Mouse (Mus musculus) hindbrain, embryonic 13.5 days (tissue): Measurements from ENCODE around the gene Crhr1. TPM values are rescaled to one million over a fixed set of nuclear protein-coding genes. Genes with fewer than 3 reads are reported as not detected.
A peak's percentile ranks its signal among the peaks of the same experiment; 100 is the strongest.

Source experiments
- ATAC-seq: fragments of 200-750 bp; cut with Nextera tagmentation; 2 replicates; pipeline ENCODE4 v1.8.0; 2017; ENCODE audit warnings: moderate TSS enrichment; ENCODE audit not compliant: low FRiP score
- H3K27ac ChIP-seq: fragments of 300-500 bp; sonication (generic); 2 replicates; pipeline ENCODE4 v1.5.1; 2015; ENCODE audit warnings: inconsistent platforms, mild to moderate bottlenecking, moderate library complexity
- H3K27me3 ChIP-seq: fragments of 300-500 bp; sonication (generic); 2 replicates; pipeline ENCODE4 v1.6.1; 2015; ENCODE audit warnings: mild to moderate bottlenecking, inconsistent platforms
- H3K36me3 ChIP-seq: fragments of 300-500 bp; sonication (generic); 2 replicates; pipeline ENCODE4 v1.6.1; 2015; ENCODE audit warnings: mild to moderate bottlenecking, inconsistent platforms
- H3K4me1 ChIP-seq: fragments of 300-500 bp; sonication (generic); replicated peaks from 2 replicates; pipeline ENCODE4 v1.6.1; 2015; ENCODE audit warnings: inconsistent platforms
- H3K4me2 ChIP-seq: fragments of 300-500 bp; sonication (generic); 2 replicates; pipeline ENCODE4 v1.6.1; 2015; ENCODE audit warnings: inconsistent platforms, mild to moderate bottlenecking, moderate library complexity
- H3K4me3 ChIP-seq: fragments of 300-500 bp; sonication (generic); 2 replicates; pipeline ENCODE4 v1.5.1; 2015; ENCODE audit warnings: mild to moderate bottlenecking, inconsistent platforms
- H3K9ac ChIP-seq: fragments of 300-500 bp; sonication (generic); 2 replicates; pipeline ENCODE4 v1.6.1; 2015; ENCODE audit warnings: mild to moderate bottlenecking, inconsistent platforms
- H3K9me3 ChIP-seq: fragments of 300-500 bp; sonication (generic); 2 replicates; pipeline ENCODE4 v1.6.1; 2016; ENCODE audit warnings: inconsistent platforms
- WGBS: fragments of 180-500 bp; shearing (Covaris S2); methylation state at CpG from one replicate; pipeline ENCODE4 v1.1.7; 2015; 5-methylcytosine and 5-hydroxymethylcytosine counted together
- polyA plus RNA-seq: library from polyadenylated mRNA; unstranded; fragments of >200 nt; fragmentation: Nextera tagmentation; extraction: Ambion mirVana; gene quantifications from 2 replicates; pipeline ENCODE4 v1.2.1, GENCODE M21; 2015

The Crhr1 gene
- polyA plus RNA-seq, 1 experiment from 2014 or later, result 5.3 TPM

DNA sequence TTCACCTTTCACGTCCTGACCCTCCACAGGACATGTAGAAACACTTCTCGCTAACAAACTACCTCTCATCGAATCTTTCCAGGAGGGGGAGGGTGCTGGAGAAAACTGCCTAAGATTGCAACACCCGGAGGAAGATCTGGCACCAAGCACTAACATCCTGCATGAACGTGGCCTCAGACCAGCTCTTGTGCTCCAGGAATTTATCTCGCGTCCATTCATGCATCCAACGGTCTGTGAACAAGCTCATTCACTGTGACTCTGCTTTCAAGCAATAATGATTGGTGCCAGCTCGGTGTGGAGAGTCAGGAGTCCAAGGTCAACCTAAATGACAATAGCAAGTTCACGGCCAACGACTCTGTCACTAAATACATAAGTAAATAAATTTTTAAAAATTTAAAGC is 20.8 kb upstream of the Crhr1 start:
- H3K4me1 ChIP-seq, result peaks cover 16% of the 10 kb centered on the region
- no peak overlapping the region for H3K4me2 ChIP-seq
- H3K27ac ChIP-seq, result no peak overlapping the region
- peaks cover 16% of the 10 kb centered on the region; the same call in 1 of the 2 replicates for H3K27me3 ChIP-seq
- no peaks in the 10 kb centered on the region for H3K36me3 ChIP-seq
- no peak overlapping the region for H3K9ac ChIP-seq
- ATAC-seq, result no peak
- H3K4me3 ChIP-seq, result no peak overlapping the region
- 69% methylated on average over 11 of the region's 11 CpGs for WGBS
- H3K9me3 ChIP-seq, result no peaks in the 10 kb centered on the region

- WGBS, result 63% methylated on average over 6 of the region's 6 CpGs
- no peak for ATAC-seq
- Histone ChIP-seq H3K4me1 (peaks cover 5% of the 10 kb centered on the region), H3K36me3 (no peaks in the 10 kb centered on the region), H3K9me3 (no peaks in the 10 kb centered on the region), H3K4me2 (no peak overlapping the region), H3K4me3 (no peak overlapping the region), H3K27ac (no peak overlapping the region), H3K27me3 (peaks cover 13% of the 10 kb centered on the region; the same call in 1 of the 2 replicates), H3K9ac (no peak overlapping the region)
Measured at GRCm38 (mm10) chr11:104113699-104114098, 19.0 kb upstream of the Crhr1 start.

GRCm38 (mm10) chr11:104114690-104115089 is 18.0 kb upstream of the Crhr1 start:
- Histone ChIP-seq H3K9me3 (no peaks in the 10 kb centered on the region), H3K27ac (no peak overlapping the region), H3K4me2 (no peak overlapping the region), H3K36me3 (no peaks in the 10 kb centered on the region), H3K4me3 (no peak overlapping the region), H3K27me3 (peaks cover 10% of the 10 kb centered on the region; the same call in 1 of the 2 replicates), H3K9ac (no peak overlapping the region), H3K4me1 (peaks cover 5% of the 10 kb centered on the region)
- 9% methylated on average over 7 of the region's 7 CpGs for WGBS
- peak; percentile 65 for ATAC-seq

- WGBS, result 63% methylated on average over 4 of the region's 4 CpGs
- H3K4me2 ChIP-seq, result no peak overlapping the region
- H3K36me3 ChIP-seq, result no peaks in the 10 kb centered on the region
- H3K4me3 ChIP-seq, result no peak overlapping the region
- no peak overlapping the region for H3K9ac ChIP-seq
- ATAC-seq, result no peak
- no peak overlapping the region for H3K27ac ChIP-seq
- 0 out of 2 replicates have a peak, but pooled peaks cover 10% of the 10 kb centered on the region for H3K27me3 ChIP-seq
- no peaks in the 10 kb centered on the region for H3K9me3 ChIP-seq
- H3K4me1 ChIP-seq, result peaks cover 15% of the 10 kb centered on the region
Measured at GRCm38 (mm10) chr11:104118356-104118755, 14.3 kb upstream of the Crhr1 start.

DNA sequence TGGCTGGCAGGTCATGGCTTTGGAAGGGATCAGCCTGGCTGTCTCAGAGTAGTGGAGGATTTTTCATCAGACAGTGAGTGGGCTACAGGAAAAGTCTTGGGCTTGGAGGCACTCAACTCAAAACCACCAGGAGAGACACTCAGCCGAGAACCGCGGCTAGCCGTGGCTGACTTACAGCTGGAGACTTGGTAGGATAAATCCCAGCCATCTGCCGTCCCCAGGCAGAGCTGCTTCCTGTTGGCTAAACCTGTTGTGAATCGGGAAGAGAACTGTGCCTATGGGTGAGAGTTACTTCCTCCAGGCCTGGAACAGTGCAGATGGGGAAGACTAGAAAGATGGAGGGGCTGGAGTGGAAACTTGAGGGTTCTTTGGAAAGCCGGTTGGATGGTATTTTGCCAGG is 9.7 kb upstream of the Crhr1 start:
- H3K9ac ChIP-seq, result 0 out of 2 replicates have a peak overlapping the region, but pooled peaks have one; percentile 8
- H3K9me3 ChIP-seq, result no peaks in the 10 kb centered on the region
- H3K4me2 ChIP-seq, result no peak overlapping the region
- H3K27me3 ChIP-seq, result peaks cover 5% of the 10 kb centered on the region; the same call in 1 of the 2 replicates
- no peak overlapping the region for H3K27ac ChIP-seq
- H3K4me1 ChIP-seq, result peaks cover 16% of the 10 kb centered on the region; the same call in 1 of the 2 replicates
- H3K36me3 ChIP-seq, result no peaks in the 10 kb centered on the region
- no peak for ATAC-seq
- WGBS, result 80% methylated on average over 7 of the region's 7 CpGs
- no peak overlapping the region for H3K4me3 ChIP-seq

DNA sequence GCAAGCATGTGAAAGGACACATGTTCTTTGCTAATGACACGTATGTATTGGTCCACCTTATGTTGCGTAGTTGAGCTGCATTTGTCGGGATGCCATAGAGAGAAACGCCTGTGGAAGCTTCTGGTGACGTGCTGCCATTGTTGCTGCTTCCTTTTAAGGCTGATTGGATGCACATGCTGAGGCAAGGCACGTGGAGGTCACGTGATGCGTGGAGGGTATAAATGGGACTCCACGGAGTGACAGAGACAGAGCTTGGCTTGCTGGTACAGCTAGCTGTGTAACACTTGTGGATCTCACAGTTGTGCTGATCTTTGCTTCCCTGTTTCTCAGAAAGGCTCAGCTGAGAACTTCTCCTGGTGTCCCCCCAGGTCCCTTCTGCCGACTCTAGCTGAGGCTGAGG is 9.2 kb upstream of the Crhr1 start:
- Histone ChIP-seq H3K27me3 (peaks cover 5% of the 10 kb centered on the region; the same call in 1 of the 2 replicates), H3K4me2 (no peak overlapping the region), H3K36me3 (no peaks in the 10 kb centered on the region), H3K4me3 (no peak overlapping the region), H3K4me1 (peaks cover 16% of the 10 kb centered on the region; the same call in 1 of the 2 replicates), H3K9ac (no peak overlapping the region), H3K27ac (no peak overlapping the region), H3K9me3 (no peaks in the 10 kb centered on the region)
- WGBS, result 86% methylated on average over 10 of the region's 10 CpGs
- no peak for ATAC-seq

DNA sequence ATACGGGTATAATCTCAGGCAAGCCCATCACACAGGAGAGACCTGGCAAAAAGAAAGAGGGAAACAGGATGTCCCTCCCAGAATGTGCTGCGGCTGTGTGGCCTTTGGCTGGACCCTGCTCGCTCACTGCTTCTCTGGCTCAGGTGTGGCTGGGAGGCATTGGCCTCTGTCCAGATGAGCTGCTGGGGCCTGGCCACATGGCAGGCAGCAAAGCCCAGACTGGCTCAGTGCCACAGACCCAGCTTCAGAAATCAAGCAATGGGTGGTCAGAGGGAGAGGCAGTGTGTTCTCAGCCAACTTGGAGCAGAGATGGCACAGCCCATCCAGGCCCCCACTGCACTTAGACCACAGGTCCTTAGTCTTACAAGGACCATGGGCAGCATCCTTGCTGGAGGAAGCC is 8.1 kb upstream of the Crhr1 start:
- H3K4me2 ChIP-seq, result no peak overlapping the region
- 73% methylated on average over 3 of the region's 3 CpGs for WGBS
- H3K4me1 ChIP-seq, result peaks cover 16% of the 10 kb centered on the region; the same call in 1 of the 2 replicates
- H3K36me3 ChIP-seq, result no peaks in the 10 kb centered on the region
- peak overlapping the region; percentile 52; the same call in 1 of the 2 replicates for H3K27ac ChIP-seq
- no peak overlapping the region for H3K4me3 ChIP-seq
- peaks cover 5% of the 10 kb centered on the region; the same call in 1 of the 2 replicates for H3K27me3 ChIP-seq
- H3K9ac ChIP-seq, result no peak overlapping the region
- ATAC-seq, result 0 out of 2 replicates have a peak, but pooled peaks have one; percentile 55
- H3K9me3 ChIP-seq, result no peaks in the 10 kb centered on the region

DNA sequence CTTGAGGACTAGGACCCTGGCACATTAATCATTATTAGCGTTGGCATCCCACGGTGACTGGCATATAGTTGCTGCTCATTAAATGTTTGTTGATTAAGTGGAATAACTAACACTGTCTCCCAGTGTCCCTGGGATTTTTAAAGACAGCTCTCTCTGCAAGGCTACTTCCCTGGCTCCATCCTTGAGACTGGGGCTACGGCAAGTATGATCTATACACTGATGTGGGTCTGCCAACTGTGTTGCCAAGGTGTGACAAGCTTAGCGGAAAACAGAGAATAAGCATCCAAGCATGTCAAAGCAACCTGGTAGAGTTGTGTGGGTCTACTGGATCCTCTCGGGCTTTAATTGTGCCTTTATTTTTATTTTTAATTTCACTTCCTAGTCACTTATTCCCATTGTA is 3.2 kb upstream of the Crhr1 start:
- 70% methylated on average over 5 of the region's 5 CpGs for WGBS
- Histone ChIP-seq H3K4me3 (no peak overlapping the region), H3K4me2 (no peak overlapping the region), H3K27me3 (peaks cover 47% of the 10 kb centered on the region), H3K9ac (no peak overlapping the region), H3K36me3 (no peaks in the 10 kb centered on the region), H3K9me3 (no peaks in the 10 kb centered on the region), H3K27ac (no peak overlapping the region), H3K4me1 (peaks cover 33% of the 10 kb centered on the region)
- ATAC-seq, result no peak

DNA sequence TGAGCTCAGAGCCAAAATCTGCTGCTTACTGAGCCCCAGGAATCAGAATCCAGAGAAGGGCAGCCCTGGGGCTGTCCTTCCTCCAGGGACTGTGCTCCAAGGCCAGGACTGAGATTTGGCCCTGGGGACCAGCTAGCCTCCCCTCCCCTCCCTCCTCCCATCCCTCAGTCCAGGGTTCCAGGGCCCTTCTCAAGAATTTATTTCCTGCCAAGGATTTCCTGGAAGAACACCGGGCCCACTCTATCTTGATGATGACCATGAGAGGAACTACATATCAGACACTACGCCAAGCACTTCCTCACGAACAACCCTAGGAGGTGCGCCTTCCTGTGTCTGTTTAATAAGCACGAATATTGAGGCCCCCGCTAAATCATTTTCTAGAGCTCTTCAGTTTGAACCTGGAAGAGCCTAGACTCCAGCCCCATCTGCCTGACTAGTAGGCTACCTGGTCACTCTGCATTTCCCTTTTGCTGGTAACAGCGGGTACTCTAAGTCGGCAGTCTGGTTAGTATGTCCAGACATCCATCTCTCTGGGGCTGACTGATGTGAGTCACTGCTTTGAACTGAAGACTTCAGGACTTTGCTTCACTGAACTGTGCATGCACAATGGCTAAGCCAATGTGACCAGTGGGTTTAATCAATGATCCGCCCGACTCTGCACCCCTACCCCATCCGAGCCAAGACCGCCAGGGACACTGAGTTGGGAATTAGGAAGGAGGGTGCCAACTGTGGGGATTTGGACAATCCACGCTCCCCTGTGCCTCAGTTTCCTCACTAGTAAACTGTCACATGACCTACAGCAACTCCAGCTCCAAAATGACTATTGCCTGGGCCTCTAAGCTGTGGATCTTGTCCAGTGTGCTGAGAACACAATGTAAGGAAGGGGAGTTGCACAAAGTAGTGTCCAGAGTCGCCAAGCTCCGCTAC is 1.7 kb upstream of the Crhr1 start:
- 75% methylated on average over 15 of the region's 15 CpGs for WGBS
- peaks cover 32% of the 10 kb centered on the region for H3K4me1 ChIP-seq
- H3K27me3 ChIP-seq, result peaks cover 62% of the 10 kb centered on the region
- H3K9me3 ChIP-seq, result no peaks in the 10 kb centered on the region
- H3K9ac ChIP-seq, result no peak overlapping the region
- H3K4me2 ChIP-seq, result peak overlapping the region; percentile 98; the same call in 1 of the 2 replicates
- H3K4me3 ChIP-seq, result no peak overlapping the region
- no peak for ATAC-seq
- no peak overlapping the region for H3K27ac ChIP-seq
- H3K36me3 ChIP-seq, result no peaks in the 10 kb centered on the region

DNA sequence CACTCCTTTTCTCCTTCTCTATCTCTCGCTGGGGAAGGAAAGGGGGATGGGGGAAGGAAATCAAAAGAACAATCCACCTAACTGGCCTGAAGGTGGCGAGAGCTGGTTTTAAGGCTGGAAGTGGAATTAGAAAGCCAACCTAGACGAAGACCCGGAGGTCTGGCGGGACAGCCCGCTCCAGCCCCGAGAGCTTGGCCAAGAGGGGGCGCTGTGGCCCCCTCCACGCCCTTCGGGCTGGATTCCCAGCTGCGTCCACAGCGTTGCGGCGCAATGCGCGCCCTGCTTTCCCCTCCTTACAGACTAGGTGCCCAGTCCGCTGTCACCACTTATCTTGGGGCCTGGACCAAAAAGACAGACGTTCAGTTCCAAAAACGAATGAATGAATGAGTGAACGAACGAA is 899 bp upstream of the Crhr1 start:
- under 1% methylated on average over 21 of the region's 21 CpGs for WGBS

DNA sequence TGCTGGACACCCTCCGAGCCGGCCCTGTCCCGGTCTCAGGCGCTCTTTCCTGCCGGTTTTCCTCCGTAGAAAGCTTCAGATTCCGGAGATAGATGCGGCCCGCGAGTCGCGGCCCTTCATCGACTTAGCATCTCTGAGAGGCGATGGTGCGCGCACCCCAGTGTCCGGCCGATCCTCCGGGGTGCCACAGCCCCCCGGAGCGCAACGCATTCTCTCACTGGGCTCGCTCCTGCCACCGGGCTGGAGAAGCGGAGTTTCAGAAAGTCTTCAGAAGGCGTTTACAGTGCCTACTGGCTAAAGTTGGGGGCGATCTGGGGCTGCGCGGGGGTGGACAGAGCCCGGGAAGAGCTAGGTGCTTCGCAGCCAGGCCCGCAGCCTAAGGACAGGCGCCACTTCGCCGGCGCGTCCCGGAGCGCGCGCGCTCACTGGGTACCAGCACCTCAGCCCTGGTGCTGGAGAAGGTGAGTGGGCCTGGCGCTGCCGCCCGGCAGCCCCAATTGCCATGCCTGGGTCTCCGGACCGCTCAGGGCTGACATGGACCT is 858 bp downstream of the Crhr1 start:
- H3K4me3 ChIP-seq, result peak overlapping the region; percentile 65

More for the DNA sequence above, 899 bp upstream of the Crhr1 start:
- H3K9me3 ChIP-seq, result no peaks in the 10 kb centered on the region
- H3K4me1 ChIP-seq, result peaks cover 32% of the 10 kb centered on the region
- peak overlapping the region; percentile 98 for H3K4me2 ChIP-seq
- H3K9ac ChIP-seq, result peak overlapping the region; percentile 85
- H3K27me3 ChIP-seq, result peaks cover 69% of the 10 kb centered on the region
- H3K27ac ChIP-seq, result no peak overlapping the region
- H3K4me3 ChIP-seq, result peak overlapping the region; percentile 65
- peak; percentile 49; the same call in 1 of the 2 replicates for ATAC-seq
- no peaks in the 10 kb centered on the region for H3K36me3 ChIP-seq

GRCm38 (mm10) chr11:104138976-104139375 is 6.3 kb downstream of the Crhr1 start:
- peaks cover 48% of the 10 kb centered on the region for H3K27me3 ChIP-seq
- H3K9ac ChIP-seq, result no peak overlapping the region
- no peaks in the 10 kb centered on the region for H3K36me3 ChIP-seq
- 78% methylated on average over 3 of the region's 3 CpGs for WGBS
- H3K4me1 ChIP-seq, result peaks cover 5% of the 10 kb centered on the region
- H3K27ac ChIP-seq, result no peak overlapping the region
- ATAC-seq, result no peak
- no peaks in the 10 kb centered on the region for H3K9me3 ChIP-seq
- no peak overlapping the region for H3K4me3 ChIP-seq
- no peak overlapping the region for H3K4me2 ChIP-seq

More for the DNA sequence above, 858 bp downstream of the Crhr1 start:
- peak overlapping the region; percentile 85 for H3K9ac ChIP-seq
- peaks cover 32% of the 10 kb centered on the region for H3K4me1 ChIP-seq
- ATAC-seq, result 0 out of 2 replicates have a peak, but pooled peaks have one; percentile 8
- H3K9me3 ChIP-seq, result no peaks in the 10 kb centered on the region
- H3K27me3 ChIP-seq, result peaks cover 75% of the 10 kb centered on the region
- no peak overlapping the region for H3K27ac ChIP-seq
- peak overlapping the region; percentile 98 for H3K4me2 ChIP-seq
- H3K36me3 ChIP-seq, result no peaks in the 10 kb centered on the region
- WGBS, result 1% methylated on average over 47 of the region's 47 CpGs
